Mouse (Mus musculus): ENCODE results near the gene Pde7b. TPM values are rescaled to one million over a fixed set of nuclear protein-coding genes. Genes with fewer than 3 reads are reported as not detected.

The Pde7b gene
- polyA plus RNA-seq, 1 experiment from 2014 or later = 5.2 TPM

Other genes with a start within 250 kb of the Pde7b start
- 7.5 and 11.0 TPM in 2 replicates for gene Ahi1, start 227.5 kb upstream of the Pde7b start, polyA plus RNA-seq (2014; fragmentation: Nextera tagmentation; extraction: Ambion mirVana)

Data from kidney, embryonic 14.5 days (tissue).